Mouse (Mus musculus) brown adipose tissue, adult 24 weeks (tissue): ENCODE measurements around the gene Nr1h2. TPM values are rescaled to one million over a fixed set of nuclear protein-coding genes. Genes with fewer than 3 reads are reported as not detected.

Experiments
- H3K27ac ChIP-seq: fragments of 200-500 bp; replicated peaks from 2 replicates; pipeline ENCODE4 v1.5.1; 2012; ENCODE audit warnings: low read depth, mild to moderate bottlenecking, low read length
- H3K4me1 ChIP-seq: fragments of 200-500 bp; 2 replicates; pipeline ENCODE4 v1.6.1; 2012; ENCODE audit warnings: low read length, mixed read lengths; ENCODE audit not compliant: control insufficient read depth, insufficient read depth, insufficient read length
- H3K4me3 ChIP-seq: fragments of 200-500 bp; 2 replicates; pipeline ENCODE4 v1.5.1; 2012; ENCODE audit warnings: low read depth, mild to moderate bottlenecking, low read length, moderate library complexity; ENCODE audit not compliant: insufficient read depth
- polyA plus RNA-seq: library from polyadenylated mRNA; stranded (reverse); fragments of >200 nt; gene quantifications from 2 replicates; pipeline ENCODE4 v1.2.4, GENCODE M21; 2012; ENCODE audit not compliant: missing spikeins, insufficient read depth, insufficient read length

Gene Nr1h2
- polyA plus RNA-seq, 1 experiment: 54.3 TPM

DNA sequence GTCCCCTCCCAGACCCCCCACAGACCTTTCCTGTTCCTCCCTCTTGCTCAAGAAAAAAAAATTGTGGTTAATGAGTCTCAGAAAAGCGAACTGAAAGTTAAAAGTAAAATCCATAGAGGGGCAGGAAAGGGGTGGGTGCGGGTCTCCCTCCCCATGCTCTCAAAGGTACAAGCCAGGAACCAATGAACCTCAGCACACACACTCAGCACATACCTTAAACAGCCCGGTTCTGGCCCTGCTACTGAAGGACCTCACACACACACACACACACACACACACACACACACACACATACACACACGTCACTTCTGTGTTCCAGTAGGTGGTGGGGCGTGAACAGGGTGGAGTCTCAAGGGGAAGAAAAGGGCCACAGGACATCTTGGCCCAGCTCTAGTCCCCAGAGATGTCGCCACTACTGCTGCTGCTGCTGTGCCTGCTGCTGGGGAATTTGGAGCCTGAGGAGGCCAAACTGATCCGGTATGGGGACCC is 18.5 kb upstream of the Nr1h2 start, which contains the start of gene Napsa:
TSS of gene Napsa (plus strand) at position 168 of the 489 bp plus-strand sequence.
- Histone ChIP-seq H3K4me3 (no peak within 1 kb of the TSS), H3K27ac (no peak within 1 kb of the TSS), H3K4me1 (no peaks in the 10 kb centered on the region)

DNA sequence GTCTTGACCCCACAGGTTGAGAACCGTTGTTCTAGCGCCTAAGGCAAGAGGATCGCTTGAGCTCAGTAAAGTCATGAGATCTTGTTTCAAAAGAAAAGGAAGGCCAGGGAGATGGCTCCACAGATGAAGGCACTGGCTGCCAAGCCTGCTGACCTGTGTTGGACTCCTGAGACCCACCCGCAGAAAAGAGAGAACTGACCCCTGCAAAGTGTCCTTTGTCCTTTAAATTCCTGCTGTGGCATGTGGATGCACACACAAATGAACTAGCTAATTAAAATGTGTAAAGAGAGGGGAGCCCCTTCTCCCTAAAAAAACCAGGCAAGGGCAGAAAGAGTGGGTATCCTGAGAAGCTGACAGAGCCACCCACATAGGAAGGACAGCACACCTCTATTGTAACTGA is 18.1 kb upstream of the Nr1h2 start:
- H3K4me3 ChIP-seq: no peak overlapping the region
- no peak overlapping the region for H3K27ac ChIP-seq
- H3K4me1 ChIP-seq: no peaks in the 10 kb centered on the region

DNA sequence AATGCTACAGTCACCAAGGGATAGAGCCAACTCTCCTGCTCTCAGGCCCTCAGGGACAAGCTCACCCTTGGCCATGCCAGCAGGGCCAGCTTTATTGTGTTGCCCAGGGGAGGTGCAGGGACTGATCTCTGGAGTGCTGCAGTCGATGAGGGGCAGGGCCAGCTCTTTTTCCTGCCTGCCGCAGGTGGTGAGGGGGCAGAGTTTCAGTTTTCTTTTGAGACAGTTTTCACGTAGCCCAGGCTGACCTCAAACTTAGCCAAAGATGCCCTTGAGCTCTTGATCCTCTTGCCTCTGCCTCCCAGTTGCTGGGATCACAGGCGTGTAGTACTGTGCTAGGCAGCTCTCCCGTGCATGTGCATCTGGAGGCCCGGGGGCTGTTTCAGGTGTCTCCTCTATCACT is 17.2 kb upstream of the Nr1h2 start:
- no peak overlapping the region for H3K27ac ChIP-seq
- H3K4me3 ChIP-seq: no peak overlapping the region
- H3K4me1 ChIP-seq: no peaks in the 10 kb centered on the region

DNA sequence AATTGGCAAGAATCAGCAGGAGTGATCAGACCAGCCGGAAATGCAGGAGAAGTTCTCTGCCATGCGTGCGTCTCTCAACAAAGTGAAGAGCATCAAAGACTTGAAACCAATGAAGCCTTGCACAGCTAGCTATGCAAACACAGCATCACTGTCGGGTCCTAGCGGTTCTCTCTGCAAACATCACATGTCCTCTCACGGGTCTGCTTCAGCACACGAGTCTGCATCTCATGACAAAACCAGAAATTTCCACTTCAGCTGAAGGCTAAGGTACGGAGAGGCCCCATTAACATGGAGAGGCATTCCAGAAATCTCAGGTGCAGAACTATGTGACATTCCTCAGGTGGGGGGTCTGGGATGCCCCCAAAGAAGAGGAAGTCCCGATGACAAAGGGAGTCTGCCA is 15.1 kb upstream of the Nr1h2 start:
- Histone ChIP-seq H3K4me3 (no peak overlapping the region), H3K4me1 (no peaks in the 10 kb centered on the region), H3K27ac (no peak overlapping the region)

DNA sequence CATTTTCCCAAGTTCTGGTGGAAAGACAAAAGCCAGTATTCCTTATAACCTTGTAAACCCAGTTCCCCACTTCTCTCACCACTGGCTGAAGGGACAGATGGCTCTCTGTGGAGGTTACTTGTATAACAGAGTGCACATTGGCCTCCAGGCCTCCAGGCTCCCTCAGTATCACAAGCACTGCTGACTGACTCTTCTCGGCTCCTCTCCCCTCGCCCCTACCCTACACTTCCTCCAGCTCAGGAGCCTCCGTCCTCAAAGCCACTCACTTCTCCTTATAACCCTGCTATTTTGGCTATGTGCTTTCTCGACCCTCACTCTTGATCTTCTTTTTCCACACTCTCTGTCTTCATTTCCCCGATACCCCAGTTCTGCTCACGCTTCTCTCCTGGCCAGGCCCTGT is 11.7 kb upstream of the Nr1h2 start:
- Histone ChIP-seq H3K27ac (no peak overlapping the region), H3K4me1 (no peaks in the 10 kb centered on the region), H3K4me3 (no peak overlapping the region)

DNA sequence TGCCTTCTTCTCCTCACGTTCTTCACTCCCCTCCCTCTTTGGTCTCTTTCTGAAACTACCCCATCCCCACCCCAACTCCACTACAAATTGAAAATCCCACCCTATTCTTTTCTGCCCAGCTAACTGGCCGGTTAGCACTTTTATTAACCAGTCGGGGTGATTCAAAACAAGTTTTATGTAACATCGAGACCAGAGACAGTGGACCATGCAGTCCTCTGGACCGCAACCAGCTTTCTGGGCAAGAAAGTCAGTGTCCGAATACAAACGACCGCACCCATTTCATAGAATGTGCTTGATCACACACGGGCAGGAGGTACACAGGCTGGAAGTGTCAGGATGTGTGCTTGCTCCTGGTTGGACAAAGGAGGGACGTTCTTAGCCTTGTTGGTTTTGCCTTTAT is 10.7 kb upstream of the Nr1h2 start:
- Histone ChIP-seq H3K4me1 (no peaks in the 10 kb centered on the region), H3K4me3 (no peak overlapping the region), H3K27ac (no peak overlapping the region)

DNA sequence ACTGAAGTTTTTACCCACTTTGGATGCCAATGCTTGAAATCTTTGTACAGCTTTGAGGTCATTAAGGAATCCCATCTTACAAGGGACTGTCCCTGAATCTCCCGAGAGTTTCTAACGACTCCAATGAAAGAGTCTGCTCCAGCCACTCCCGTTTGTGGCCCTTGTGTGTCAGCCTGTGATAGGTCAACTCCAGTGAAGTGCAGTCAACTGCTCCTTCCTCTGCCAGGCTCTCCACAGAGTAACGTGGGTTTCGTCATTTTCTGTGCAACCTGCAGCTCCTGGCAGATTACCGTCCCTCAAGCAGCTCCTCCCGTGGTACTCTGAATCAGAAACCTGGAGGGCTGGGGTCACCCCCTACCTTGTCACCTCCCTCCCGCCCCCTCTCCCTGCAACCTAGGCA is 9.5 kb upstream of the Nr1h2 start:
- H3K27ac ChIP-seq: no peak overlapping the region
- H3K4me1 ChIP-seq: no peaks in the 10 kb centered on the region
- no peak overlapping the region for H3K4me3 ChIP-seq

DNA sequence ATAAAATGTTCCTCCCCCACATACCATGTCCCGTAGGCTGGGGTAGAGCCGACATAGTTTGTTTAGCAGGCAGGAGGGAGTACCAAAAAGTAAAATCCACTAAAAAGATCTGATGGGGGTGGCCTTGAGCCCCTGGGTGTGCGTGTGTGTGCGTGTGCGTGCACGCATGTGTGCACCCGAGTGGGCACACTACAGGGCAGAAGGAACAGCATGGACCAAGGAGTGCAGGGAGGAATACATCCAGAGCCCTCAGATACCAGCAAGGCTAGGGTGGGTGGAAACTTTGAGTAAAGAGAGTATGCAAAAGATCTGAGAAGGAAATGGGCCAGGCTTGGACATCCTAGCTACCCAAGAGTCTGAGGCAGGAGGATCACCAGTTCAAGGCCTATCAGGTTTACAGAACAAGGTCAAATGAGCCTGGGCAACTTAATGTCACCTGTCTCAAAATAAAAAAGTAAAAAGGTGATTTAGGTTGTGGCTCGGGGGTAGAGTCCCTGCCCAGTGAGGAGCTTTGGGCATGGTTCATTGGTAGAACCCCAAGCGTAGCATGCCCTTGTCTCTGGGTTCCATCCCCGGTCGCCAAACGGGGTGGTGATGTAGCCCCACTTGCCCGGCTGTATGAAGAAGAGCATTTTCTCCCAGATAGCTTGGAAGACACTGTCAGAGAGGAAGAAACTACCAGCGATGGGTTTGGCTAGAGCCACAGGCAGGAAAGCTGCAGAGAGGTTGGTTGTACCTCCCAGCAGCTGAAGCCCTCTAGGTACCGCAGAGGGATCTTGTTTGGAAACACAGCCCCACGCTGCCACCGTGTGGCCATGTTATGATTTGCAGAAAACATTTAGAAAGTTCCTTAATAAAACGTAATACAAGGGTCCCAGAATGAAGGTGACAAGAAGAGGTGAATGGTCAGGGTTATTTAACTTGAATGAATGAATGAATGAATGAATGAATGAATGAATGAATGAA is 7.0 kb upstream of the Nr1h2 start:
- Histone ChIP-seq H3K4me3 (no peak overlapping the region), H3K27ac (no peak overlapping the region), H3K4me1 (no peaks in the 10 kb centered on the region)

DNA sequence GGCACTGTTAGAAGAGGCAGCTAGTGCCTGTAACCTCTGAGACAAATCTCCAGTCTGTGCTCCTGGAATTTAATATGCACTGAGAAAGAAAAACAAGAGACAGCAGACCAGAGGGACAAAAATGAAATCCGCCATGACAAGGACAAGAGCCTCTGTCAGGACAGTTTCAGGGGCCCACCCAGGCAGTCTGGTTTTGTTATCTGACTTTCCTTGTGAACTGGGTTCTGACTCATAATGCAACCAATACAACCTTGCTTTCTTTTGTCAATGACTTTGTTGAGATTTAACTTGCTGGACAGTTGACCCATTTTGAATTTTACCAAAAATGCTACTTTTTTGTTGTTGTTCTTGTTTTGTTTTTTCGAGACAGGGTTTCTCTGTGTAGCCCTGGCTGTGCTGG is 3.9 kb upstream of the Nr1h2 start:
- Histone ChIP-seq H3K4me3 (no peak overlapping the region), H3K4me1 (0 out of 2 replicates have a peak, but pooled peaks cover 3% of the 10 kb centered on the region), H3K27ac (no peak overlapping the region)

DNA sequence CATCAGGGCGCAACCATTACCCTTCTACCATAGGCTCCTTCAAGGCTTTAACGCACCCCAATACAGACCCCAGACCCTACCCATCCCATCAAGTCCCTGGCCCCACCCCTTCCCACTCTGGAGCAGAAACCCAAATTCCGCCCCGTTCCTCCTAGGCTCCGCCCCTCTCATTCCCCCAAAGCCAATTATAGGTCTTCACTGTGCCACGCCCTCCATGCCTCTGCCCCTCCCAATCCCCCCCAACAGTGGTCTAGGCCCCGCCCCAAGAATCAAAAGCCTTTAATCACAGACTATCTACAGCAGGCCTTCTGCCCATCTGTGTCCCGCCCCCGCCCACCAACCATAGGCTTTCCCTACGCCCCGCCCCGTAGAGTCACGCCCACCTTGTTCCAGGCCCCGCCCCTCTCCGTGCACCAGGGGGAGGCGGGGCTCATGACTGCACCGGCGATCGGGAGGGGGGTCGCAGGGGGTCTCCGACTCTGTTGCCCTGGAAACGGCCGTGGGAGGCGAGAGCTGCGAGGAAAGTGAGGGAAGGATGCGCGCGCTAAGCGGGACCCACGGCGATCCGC is 471 bp downstream of the Nr1h2 start:
- 0 out of 2 replicates have a peak, but pooled peaks cover 3% of the 10 kb centered on the region for H3K4me1 ChIP-seq
- peak overlapping the region; percentile 95 for H3K27ac ChIP-seq
- peak overlapping the region; percentile 99 for H3K4me3 ChIP-seq

DNA sequence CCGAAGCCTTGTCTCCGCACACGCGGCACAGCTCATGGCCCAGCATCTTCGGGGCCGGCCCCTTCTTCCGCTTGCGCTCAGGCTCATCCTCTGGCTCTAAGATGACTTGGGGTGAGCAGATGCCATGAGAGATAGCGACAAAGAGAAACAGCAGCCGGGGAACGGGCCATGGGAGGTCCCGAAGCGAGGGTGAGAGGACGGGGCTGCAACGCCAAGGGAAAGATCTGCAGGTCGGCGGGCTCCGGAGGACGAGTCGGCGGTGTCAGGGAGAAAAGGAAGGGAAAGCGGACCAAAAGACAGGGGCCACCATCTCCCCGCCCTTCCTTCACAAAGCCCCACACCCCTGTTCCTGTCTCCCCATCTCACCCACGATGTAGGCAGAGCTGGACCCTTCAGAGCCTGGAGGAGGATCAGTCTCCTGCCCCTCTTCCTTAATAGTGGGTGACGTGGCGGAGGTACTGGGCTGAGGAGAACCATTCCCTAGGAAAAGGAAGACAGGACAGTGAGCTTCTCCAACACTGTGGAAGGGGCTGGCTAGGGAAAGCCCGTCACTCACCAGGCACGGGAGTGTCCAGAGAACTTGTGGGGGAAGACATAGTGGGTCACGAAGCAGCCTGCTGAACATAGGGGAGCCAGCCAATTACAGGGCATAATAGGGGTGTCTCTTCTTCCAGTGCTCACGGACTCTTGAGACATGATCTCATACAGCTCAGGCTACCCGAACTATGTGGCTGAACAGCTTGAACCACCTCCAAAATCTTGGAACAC is 1.4 kb downstream of the Nr1h2 start:
- Histone ChIP-seq H3K27ac (no peak overlapping the region), H3K4me1 (peaks cover 8% of the 10 kb centered on the region; the same call in 1 of the 2 replicates), H3K4me3 (peak overlapping the region; percentile 99; the same call in 1 of the 2 replicates)

DNA sequence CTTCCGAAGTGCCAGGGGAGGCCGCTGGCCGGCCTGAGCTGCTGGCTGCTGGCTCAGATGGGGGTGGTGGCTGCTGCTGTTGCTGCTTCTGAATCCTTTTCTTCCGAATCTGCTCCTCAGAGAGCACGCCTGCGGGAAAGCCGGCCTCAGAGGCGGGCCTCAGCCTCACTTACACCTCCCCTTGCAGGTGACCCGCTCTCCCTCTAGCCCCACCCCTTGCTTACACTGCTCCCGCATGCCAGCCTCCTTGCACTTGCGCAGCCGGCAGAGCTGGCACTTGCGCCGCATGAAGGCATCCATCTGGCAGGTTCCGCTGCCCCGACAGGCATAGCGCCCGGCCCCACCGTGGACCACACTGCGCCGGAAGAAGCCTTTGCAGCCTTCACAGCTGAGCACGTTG is 2.0 kb downstream of the Nr1h2 start:
- Histone ChIP-seq H3K4me3 (no peak overlapping the region), H3K4me1 (peaks cover 8% of the 10 kb centered on the region; the same call in 1 of the 2 replicates), H3K27ac (no peak overlapping the region)

DNA sequence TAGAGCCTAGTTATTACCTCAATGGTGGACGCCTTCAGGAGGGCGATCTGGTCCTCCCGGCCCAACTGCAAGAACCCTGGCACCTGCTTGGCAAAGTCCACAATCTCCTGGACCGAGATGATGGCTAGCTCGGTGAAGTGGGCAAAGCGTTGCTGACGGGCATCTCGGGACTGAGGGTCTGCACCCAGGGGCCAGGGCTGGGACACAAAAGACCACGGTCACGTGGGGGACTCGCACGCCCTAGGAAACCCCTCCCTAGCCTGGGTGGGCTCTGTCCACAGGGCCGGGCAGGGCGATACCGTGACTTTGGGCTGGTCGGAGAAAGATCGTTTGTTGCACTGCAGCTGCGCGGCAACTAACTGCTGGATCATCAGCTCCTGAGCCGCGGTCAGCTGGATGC is 2.5 kb downstream of the Nr1h2 start:
- Histone ChIP-seq H3K27ac (no peak overlapping the region), H3K4me3 (no peak overlapping the region), H3K4me1 (peaks cover 8% of the 10 kb centered on the region; the same call in 1 of the 2 replicates)

DNA sequence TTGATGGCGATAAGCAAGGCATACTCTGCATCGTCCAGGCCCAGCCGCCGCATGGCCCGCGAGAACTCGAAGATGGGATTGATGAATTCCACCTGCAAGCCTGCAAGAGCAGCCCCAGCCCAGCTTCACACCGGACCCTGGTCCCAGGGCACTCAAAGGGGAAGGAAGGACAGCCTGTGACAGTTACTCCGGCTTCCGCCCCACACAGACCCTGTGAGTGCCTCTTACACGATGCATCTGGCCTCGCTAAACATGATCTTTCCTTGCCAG is 3.4 kb downstream of the Nr1h2 start:
- Histone ChIP-seq H3K4me1 (peaks cover 8% of the 10 kb centered on the region; the same call in 1 of the 2 replicates), H3K4me3 (no peak overlapping the region), H3K27ac (no peak overlapping the region)
